Mouse (Mus musculus): ENCODE measurements at regions not wholly inside any gene's neighbourhood (a gene's known extent, or its start where the extent isn't known, plus 50 kb on each side); places are given as distances from the start of the nearest gene placed in this dataset.

DNA sequence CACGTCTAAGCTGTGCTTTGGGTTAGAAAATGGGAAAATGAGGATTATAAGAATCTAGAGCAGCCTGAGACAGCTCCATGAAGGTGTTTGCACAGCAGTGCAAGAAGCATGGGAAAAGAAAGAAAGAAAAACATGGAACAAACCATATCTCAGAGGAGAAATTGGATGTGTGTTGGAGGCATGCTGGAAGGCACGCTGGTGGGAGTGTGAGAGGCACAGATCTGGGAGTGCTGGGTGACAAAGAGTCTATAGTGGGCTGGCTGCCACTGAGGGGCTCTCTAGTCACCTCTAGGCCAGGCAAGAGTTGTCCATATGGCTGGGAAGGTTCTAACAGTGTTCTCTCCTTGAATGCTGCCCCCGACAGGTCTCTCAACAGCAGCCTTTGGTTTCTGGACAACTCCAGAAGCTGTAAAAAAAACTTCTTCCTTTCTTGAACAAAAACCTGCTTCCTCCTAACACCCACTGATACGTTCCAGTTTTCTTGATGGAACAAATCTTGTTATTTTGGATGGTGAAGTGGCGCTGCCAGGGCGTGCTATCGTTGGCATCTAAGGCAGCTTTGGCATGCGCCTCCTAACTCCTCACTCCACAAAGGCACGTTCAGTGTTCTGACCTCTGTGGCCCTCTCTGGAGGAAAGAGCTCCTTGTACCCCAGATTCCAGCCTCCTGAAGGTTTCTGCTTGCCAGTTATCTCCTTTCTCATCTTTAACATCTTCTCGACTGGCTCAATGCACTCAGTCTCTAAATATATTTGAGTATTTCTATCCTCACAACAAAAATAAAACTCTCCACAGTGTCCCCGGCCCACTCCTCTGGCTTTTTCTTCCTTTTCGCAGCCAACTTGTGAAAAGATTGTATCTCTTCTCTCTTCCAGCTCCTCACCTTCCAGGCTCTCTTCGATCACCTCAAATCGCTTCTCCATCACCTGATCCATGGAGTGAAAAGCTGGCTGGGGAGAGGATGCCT is 130.4 kb downstream of the Adra2a start:
- Histone ChIP-seq H3K9me3 (replicated peaks; ENCODE audit: insufficient read depth, low read length) (no peaks in the 10 kb centered on the region), H3K27ac (ENCODE audit: control insufficient read depth, low read depth, low read length) (no peak overlapping the region), H3K4me1 (ENCODE audit: control insufficient read depth in 1 of 2, insufficient read depth in 2 of 2, low read length in 2 of 2) (no peaks in the 10 kb centered on the region), H3K9ac (ENCODE audit: control insufficient read depth, low read depth, low read length, poor library complexity, severe bottlenecking) (no peak overlapping the region), H3K36me3 (ENCODE audit: control insufficient read depth in 1 of 2, insufficient read depth in 2 of 2, low read length in 2 of 2) (no peaks in the 10 kb centered on the region), H3K79me2 (ENCODE audit: control insufficient read depth, insufficient read depth, low read length, poor library complexity) (no peaks in the 10 kb centered on the region), H3K27me3 (ENCODE audit: control insufficient read depth in 1 of 2, insufficient read depth in 2 of 2, low read length in 2 of 2) (peaks cover 0 to 2% of the 10 kb centered on the region in 2 experiments; a peak in 1 of 4 replicates), H3K4me3 (ENCODE audit: control insufficient read depth in 1 of 2, insufficient read depth in 1 of 2, low read depth in 2 of 2, low read length in 2 of 2) (no peak overlapping the region)
- TF ChIP-seq TAL1 (IDR thresholded peaks at IDR 0.05; ENCODE audit: low read length) (no peak), POLR2AphosphoS2 (IDR thresholded peaks at IDR 0.05; ENCODE audit: low read length) (no peak), GATA1 (IDR thresholded peaks at IDR 0.05; ENCODE audit: low read depth, low read length) (no peak), GABPA (IDR thresholded peaks at IDR 0.05; ENCODE audit: low read depth, low read length) (no peak), ZNF384 (IDR thresholded peaks at IDR 0.05; ENCODE audit: low read depth, low read length) (no peak), ZC3H11A (IDR thresholded peaks at IDR 0.05; ENCODE audit: low read depth, low read length) (no peak), ETS1 (IDR thresholded peaks at IDR 0.05; ENCODE audit: low read depth, low read length) (no peak)
- DNase-seq (ENCODE audit: low read depth, low spot score), result no peak

DNA sequence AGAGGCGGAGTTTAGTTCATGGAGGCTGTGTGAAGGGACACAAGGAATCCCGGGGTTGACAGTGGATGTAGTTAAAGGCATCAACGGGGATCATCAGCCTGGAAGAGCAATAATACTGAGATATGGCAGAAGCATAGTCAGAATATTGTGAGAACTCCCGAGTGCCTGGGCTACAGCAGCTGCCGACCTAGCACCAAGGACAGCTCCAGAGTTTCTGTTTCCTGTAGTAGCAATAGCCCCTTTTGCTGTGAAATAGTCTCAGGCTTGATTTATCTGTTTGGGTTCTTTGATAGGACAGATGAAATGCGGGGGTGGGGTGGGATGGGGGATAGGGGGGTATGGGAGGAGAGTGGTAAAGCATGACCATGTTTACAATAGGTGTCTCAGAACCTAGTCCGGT is 131.8 kb downstream of the Adra2a start:
- Histone ChIP-seq H3K9me3 (replicated peaks; ENCODE audit: insufficient read depth, low read length) (no peaks in the 10 kb centered on the region), H3K79me2 (ENCODE audit: control insufficient read depth, insufficient read depth, low read length, poor library complexity) (no peaks in the 10 kb centered on the region), H3K4me1 (ENCODE audit: control insufficient read depth in 1 of 2, insufficient read depth in 2 of 2, low read length in 2 of 2) (no peaks in the 10 kb centered on the region), H3K9ac (ENCODE audit: control insufficient read depth, low read depth, low read length, poor library complexity, severe bottlenecking) (no peak overlapping the region), H3K36me3 (ENCODE audit: control insufficient read depth in 1 of 2, insufficient read depth in 2 of 2, low read length in 2 of 2) (no peaks in the 10 kb centered on the region), H3K27me3 (ENCODE audit: control insufficient read depth in 1 of 2, insufficient read depth in 2 of 2, low read length in 2 of 2) (peaks cover 0 to under 1% of the 10 kb centered on the region in 2 experiments; a peak in 1 of 4 replicates), H3K4me3 (ENCODE audit: control insufficient read depth in 1 of 2, insufficient read depth in 1 of 2, low read depth in 2 of 2, low read length in 2 of 2) (no peak overlapping the region), H3K27ac (ENCODE audit: control insufficient read depth, low read depth, low read length) (no peak overlapping the region)
- DNase-seq (ENCODE audit: low read depth, low spot score), result peak; percentile 76
- peak; percentile 10; the same call in 1 of the 2 replicates for TF ChIP-seq SMC3 (IDR thresholded peaks at IDR 0.05; ENCODE audit: low read depth, low read length)
- TF ChIP-seq BHLHE40 (IDR thresholded peaks at IDR 0.05; ENCODE audit: borderline replicate concordance, low read depth, low read length), result no peak
- no peak for TF ChIP-seq UBTF (IDR thresholded peaks at IDR 0.05; ENCODE audit: borderline replicate concordance, insufficient read depth, low read depth, low read length)
- no peak for TF ChIP-seq CHD2 (IDR thresholded peaks at IDR 0.05; ENCODE audit: low read length)
- TF ChIP-seq SIN3A (IDR thresholded peaks at IDR 0.05; ENCODE audit: low read length), result peak; percentile 61; the same call in 1 of the 2 replicates
- no peak for TF ChIP-seq MYB (IDR thresholded peaks at IDR 0.05; ENCODE audit: low read depth, low read length)

DNA sequence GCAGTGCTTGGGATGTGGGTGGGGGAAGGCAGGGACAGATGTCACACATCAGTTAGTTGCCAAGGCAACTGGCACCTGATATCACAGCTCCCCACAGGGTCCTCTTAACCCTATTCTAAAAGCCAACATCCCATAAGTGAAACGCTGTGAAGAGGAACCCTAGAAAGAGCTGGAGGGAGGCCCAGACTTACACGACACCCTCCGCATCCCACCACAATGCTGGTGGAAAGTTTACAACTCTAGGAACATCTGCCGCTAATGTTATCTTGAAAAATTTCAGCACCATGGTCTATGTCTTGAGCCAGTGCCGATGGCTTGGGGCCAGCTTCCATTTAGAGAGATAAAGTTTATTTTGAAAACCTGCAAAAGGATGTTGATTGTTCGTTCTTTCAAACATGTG is 133.5 kb downstream of the Adra2a start:
- no peaks in the 10 kb centered on the region for H3K4me1 ChIP-seq (ENCODE audit: control insufficient read depth in 1 of 2, insufficient read depth in 2 of 2, low read length in 2 of 2)
- H3K4me3 ChIP-seq (ENCODE audit: control insufficient read depth in 1 of 2, insufficient read depth in 1 of 2, low read depth in 2 of 2, low read length in 2 of 2), result no peak overlapping the region
- H3K27me3 ChIP-seq (ENCODE audit: control insufficient read depth in 1 of 2, insufficient read depth in 2 of 2, low read length in 2 of 2), result no peaks in the 10 kb centered on the region; a peak in 1 of 4 replicates
- no peaks in the 10 kb centered on the region for H3K9me3 ChIP-seq (replicated peaks; ENCODE audit: insufficient read depth, low read length)
- no peak overlapping the region for H3K9ac ChIP-seq (ENCODE audit: control insufficient read depth, low read depth, low read length, poor library complexity, severe bottlenecking)
- no peaks in the 10 kb centered on the region for H3K79me2 ChIP-seq (ENCODE audit: control insufficient read depth, insufficient read depth, low read length, poor library complexity)
- no peak for DNase-seq (ENCODE audit: low read depth, low spot score)
- TF ChIP-seq ETS1 (IDR thresholded peaks at IDR 0.05; ENCODE audit: low read depth, low read length), result no peak
- TF ChIP-seq SIN3A (IDR thresholded peaks at IDR 0.05; ENCODE audit: low read length), result no peak
- no peak for TF ChIP-seq MAFK (IDR thresholded peaks at IDR 0.05; ENCODE audit: borderline replicate concordance, low read depth, low read length)
- no peak for TF ChIP-seq KAT2A (conservative IDR thresholded peaks at IDR 0.05; ENCODE audit: low read depth, low read length)
- no peak for TF ChIP-seq USF2 (IDR thresholded peaks at IDR 0.05; ENCODE audit: borderline replicate concordance in 1 of 2, insufficient read depth in 1 of 2, low read depth in 1 of 2, low read length in 2 of 2)
- no peak for TF ChIP-seq POLR2AphosphoS2 (IDR thresholded peaks at IDR 0.05; ENCODE audit: low read length)
- no peak for TF ChIP-seq SMC3 (IDR thresholded peaks at IDR 0.05; ENCODE audit: low read depth, low read length)
- no peak for TF ChIP-seq ZNF384 (IDR thresholded peaks at IDR 0.05; ENCODE audit: low read depth, low read length)
- TF ChIP-seq JUND (IDR thresholded peaks at IDR 0.05; ENCODE audit: low read depth, low read length), result no peak
- no peak for TF ChIP-seq MEF2A (IDR thresholded peaks at IDR 0.05; ENCODE audit: extremely low read depth, insufficient replicate concordance, low read depth, low read length, poor library complexity, severe bottlenecking)
- TF ChIP-seq ZC3H11A (IDR thresholded peaks at IDR 0.05; ENCODE audit: low read depth, low read length), result no peak
- no peak for TF ChIP-seq UBTF (IDR thresholded peaks at IDR 0.05; ENCODE audit: borderline replicate concordance, insufficient read depth, low read depth, low read length)
- no peak for TF ChIP-seq POLR2AphosphoS5 (IDR thresholded peaks at IDR 0.05; ENCODE audit: borderline replicate concordance, low read depth, low read length)
- no peak for TF ChIP-seq E2F4 (IDR thresholded peaks at IDR 0.05; ENCODE audit: borderline replicate concordance, low read depth, low read length)
- no peak overlapping the region for H3K27ac ChIP-seq (ENCODE audit: control insufficient read depth, low read depth, low read length)
- H3K36me3 ChIP-seq (ENCODE audit: control insufficient read depth in 1 of 2, insufficient read depth in 2 of 2, low read length in 2 of 2), result no peaks in the 10 kb centered on the region

Measured in MEL (cell line).